In the genomic region with DNA sequence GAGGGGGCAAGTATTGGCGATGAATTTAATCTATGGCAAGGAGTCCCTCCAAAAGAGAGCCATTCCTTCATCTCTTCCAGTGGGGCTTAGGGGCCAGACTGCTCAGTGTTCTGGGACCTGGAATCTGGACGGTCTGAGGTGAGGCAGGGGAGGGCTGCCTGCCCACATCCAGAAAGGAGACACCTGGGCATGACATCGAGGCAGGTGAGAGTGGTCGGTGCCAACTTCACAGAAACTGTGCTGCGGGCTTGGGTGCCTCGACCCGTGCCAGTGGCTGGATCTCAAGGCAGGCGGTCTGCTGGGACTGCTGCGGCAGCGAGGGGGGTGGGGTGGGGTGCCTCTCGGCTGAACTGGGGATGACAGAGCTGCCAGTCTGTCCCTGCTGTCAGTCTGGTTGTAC, we compare ENCODE assay signal across 11 mouse cellular contexts. TPM values are rescaled to one million over a fixed set of nuclear protein-coding genes. Genes with fewer than 3 reads are reported as not detected.
A peak's percentile ranks its signal among the peaks of the same experiment; 100 is the strongest.
DNase-seq lines count a peak whose midpoint lies in the region; ATAC-seq and TF ChIP-seq lines count a peak whose summit lies in the region.
"Had no signal": no experiment of that assay in that cellular context is flagged by ENCODE, and none has a peak within 500 bp of the region (broad histone marks: within the 10 kb centered on the region; RNA-seq: fewer than 3 reads in every experiment).

No protein-coding gene starts in this region.

- peaks cover 75% of the 10 kb centered on the region for H3K27me3 ChIP-seq in forebrain, embryonic 13.5 days
- peaks cover 58% of the 10 kb centered on the region for H3K27me3 ChIP-seq in forebrain, embryonic 16.5 days (replicated peaks; ENCODE audit: control insufficient read depth, insufficient read depth, low read length)
- peaks cover 74% of the 10 kb centered on the region for H3K27me3 ChIP-seq in liver, embryonic 11.5 days (replicated peaks; ENCODE audit: control insufficient read depth, insufficient read depth, low read length)
- peaks cover 76% of the 10 kb centered on the region for H3K27me3 ChIP-seq in embryonic facial prominence, embryonic 14.5 days (replicated peaks; ENCODE audit: control insufficient read depth, insufficient read depth, low read length)
- peaks cover 67% of the 10 kb centered on the region for H3K27me3 ChIP-seq in liver, postnatal 0 days (ENCODE audit: insufficient read depth, low read length)

- H3K36me3 ChIP-seq in forebrain, embryonic 13.5 days (ENCODE audit: poor library complexity, severe bottlenecking): no peaks in the 10 kb centered on the region
- H3K36me3 ChIP-seq in forebrain, embryonic 16.5 days (ENCODE audit: control insufficient read depth, insufficient read depth): no peaks in the 10 kb centered on the region
- no peaks in the 10 kb centered on the region for H3K36me3 ChIP-seq in liver, embryonic 11.5 days (ENCODE audit: control insufficient read depth, insufficient read depth, low read length)
- no peaks in the 10 kb centered on the region for H3K36me3 ChIP-seq in embryonic facial prominence, embryonic 14.5 days (ENCODE audit: control insufficient read depth, insufficient read depth, low read length)
- no peaks in the 10 kb centered on the region for H3K36me3 ChIP-seq in liver, postnatal 0 days (replicated peaks; ENCODE audit: insufficient read depth, low read length)

- H3K4me1 ChIP-seq in forebrain, embryonic 13.5 days: peaks cover 42% of the 10 kb centered on the region
- H3K4me1 ChIP-seq in forebrain, embryonic 16.5 days (replicated peaks; ENCODE audit: control insufficient read depth, insufficient read depth, low read length): peaks cover 32% of the 10 kb centered on the region
- peaks cover 35% of the 10 kb centered on the region for H3K4me1 ChIP-seq in liver, embryonic 11.5 days (replicated peaks; ENCODE audit: control insufficient read depth, insufficient read depth, low read length)
- peaks cover 26% of the 10 kb centered on the region for H3K4me1 ChIP-seq in embryonic facial prominence, embryonic 14.5 days (ENCODE audit: control insufficient read depth, insufficient read depth, low read length)
- H3K4me1 ChIP-seq in liver, postnatal 0 days (ENCODE audit: insufficient read depth): peaks cover 29% of the 10 kb centered on the region

- no peaks in the 10 kb centered on the region for H3K9me3 ChIP-seq in forebrain, embryonic 13.5 days (replicated peaks)
- H3K9me3 ChIP-seq in forebrain, embryonic 16.5 days (ENCODE audit: control insufficient read depth, low read length): no peaks in the 10 kb centered on the region
- no peaks in the 10 kb centered on the region for H3K9me3 ChIP-seq in liver, embryonic 11.5 days (ENCODE audit: control insufficient read depth, low read length)
- H3K9me3 ChIP-seq in embryonic facial prominence, embryonic 14.5 days (ENCODE audit: control insufficient read depth, low read length): no peaks in the 10 kb centered on the region
- H3K9me3 ChIP-seq in liver, postnatal 0 days (ENCODE audit: low read length): no peaks in the 10 kb centered on the region

- H3K4me2 ChIP-seq in forebrain, embryonic 13.5 days: peak overlapping the region; percentile 78; the same call in 1 of the 2 replicates
- H3K4me2 ChIP-seq in forebrain, embryonic 16.5 days (ENCODE audit: low read length): no peak overlapping the region
- no peak overlapping the region for H3K4me2 ChIP-seq in liver, embryonic 11.5 days
- H3K4me2 ChIP-seq in embryonic facial prominence, embryonic 14.5 days (ENCODE audit: low read depth, low read length): no peak overlapping the region
- H3K4me2 ChIP-seq in liver, postnatal 0 days (ENCODE audit: low read depth, low read length): peak overlapping the region; percentile 71; the same call in 1 of the 2 replicates

- WGBS in forebrain, embryonic 13.5 days: 0% methylated on average over 11 of the region's 11 CpGs
- WGBS in forebrain, embryonic 16.5 days: 4% methylated on average over 11 of the region's 11 CpGs
- 2% methylated on average over 11 of the region's 11 CpGs for WGBS in liver, embryonic 11.5 days
- WGBS in embryonic facial prominence, embryonic 14.5 days: 3% methylated on average over 11 of the region's 11 CpGs
- 2% methylated on average over 11 of the region's 11 CpGs for WGBS in liver, postnatal 0 days (ENCODE audit: insufficient replicate concordance)

- no peak for ATAC-seq in forebrain, embryonic 13.5 days
- no peak for ATAC-seq in forebrain, embryonic 16.5 days
- ATAC-seq in liver, embryonic 11.5 days (replicated peaks; ENCODE audit: low FRiP score): no peak
- ATAC-seq in embryonic facial prominence, embryonic 14.5 days (ENCODE audit: low read depth): no peak
- ATAC-seq in liver, postnatal 0 days: no peak
- ATAC-seq: inflammation-experienced regulatory T-cells, adult 6 months had no signal

- H3K9ac ChIP-seq in forebrain, embryonic 13.5 days: no peak overlapping the region
- no peak overlapping the region for H3K9ac ChIP-seq in forebrain, embryonic 16.5 days (replicated peaks; ENCODE audit: low read depth, low read length)
- H3K9ac ChIP-seq in liver, embryonic 11.5 days (ENCODE audit: low read depth, low read length): no peak overlapping the region
- H3K9ac ChIP-seq in embryonic facial prominence, embryonic 14.5 days (ENCODE audit: low read depth, low read length): no peak overlapping the region
- H3K9ac ChIP-seq in liver, postnatal 0 days (replicated peaks): no peak overlapping the region

- no peak overlapping the region for H3K27ac ChIP-seq in forebrain, embryonic 13.5 days
- H3K27ac ChIP-seq in forebrain, embryonic 16.5 days (ENCODE audit: low read length): no peak overlapping the region
- H3K27ac ChIP-seq in liver, embryonic 11.5 days (ENCODE audit: low read depth, low read length): no peak overlapping the region
- no peak overlapping the region for H3K27ac ChIP-seq in embryonic facial prominence, embryonic 14.5 days (replicated peaks; ENCODE audit: low read depth, low read length)
- no peak overlapping the region for H3K27ac ChIP-seq in liver, postnatal 0 days (ENCODE audit: low read depth)
- H3K27ac ChIP-seq: macrophage had no signal

- no peak for TF ChIP-seq CTCF in liver, postnatal 0 days (IDR thresholded peaks at IDR 0.05; ENCODE audit: low read depth)

- peak; percentile 15 for DNase-seq in liver
- DNase-seq in liver, embryonic 11.5 days (ENCODE audit: low spot score): no peak
- DNase-seq in embryonic facial prominence, embryonic 14.5 days (ENCODE audit: low spot score): no peak
- no peak for DNase-seq in liver, postnatal 0 days
- DNase-seq in right cerebral cortex, postnatal 25 days: no peak
- no peak for DNase-seq in right cerebral cortex, postnatal 4 days
- DNase-seq: spleen, adult 18-20 months had no signal

- peak overlapping the region; percentile 9; the same call in 1 of the 2 replicates for H3K4me3 ChIP-seq in forebrain, embryonic 13.5 days
- no peak overlapping the region for H3K4me3 ChIP-seq in forebrain, embryonic 16.5 days (replicated peaks; ENCODE audit: low read length)
- no peak overlapping the region; the same call in 1 of the 2 replicates for H3K4me3 ChIP-seq in liver, embryonic 11.5 days (ENCODE audit: low read depth, low read length)
- H3K4me3 ChIP-seq in embryonic facial prominence, embryonic 14.5 days (ENCODE audit: low read depth, low read length): peak overlapping the region; percentile 5; the same call in 1 of the 2 replicates
- H3K4me3 ChIP-seq in liver, postnatal 0 days (ENCODE audit: low read depth, low read length): 0 out of 2 replicates have a peak overlapping the region, but pooled peaks have one; percentile 38

- no peak for TF ChIP-seq EP300 in liver, postnatal 0 days (IDR thresholded peaks at IDR 0.05; ENCODE audit: low read depth)

RNA-seq across cellular contexts. Expression of a gene that starts 2.4 kb away (rescaled TPM):
- polyA plus RNA-seq in forebrain, embryonic 13.5 days (2015; fragmentation: Nextera tagmentation; extraction: Ambion mirVana): 4.4 and 4.5 TPM in 2 replicates
- polyA plus RNA-seq in forebrain, embryonic 16.5 days (2015; fragmentation: Nextera tagmentation; extraction: Ambion mirVana): 5.7 and 6.5 TPM in 2 replicates
- 1.7 and 1.9 TPM in 2 replicates for polyA plus RNA-seq in liver, embryonic 11.5 days (2014; fragmentation: Nextera tagmentation; extraction: Ambion mirVana)
- polyA plus RNA-seq in embryonic facial prominence, embryonic 14.5 days (2014; fragmentation: Nextera tagmentation; extraction: Ambion mirVana): 1.3 and 1.6 TPM in 2 replicates
- 2.4 and 2.5 TPM in 2 replicates for polyA plus RNA-seq in liver, postnatal 0 days (2015; fragmentation: Nextera tagmentation; extraction: Ambion mirVana)

RNA-seq across cellular contexts. Expression of a gene that starts 28.5 kb away (rescaled TPM):
- 5.9 and 6.9 TPM in 2 replicates for polyA plus RNA-seq in forebrain, embryonic 13.5 days (2015; fragmentation: Nextera tagmentation; extraction: Ambion mirVana)
- 5.4 and 6.1 TPM in 2 replicates for polyA plus RNA-seq in forebrain, embryonic 16.5 days (2015; fragmentation: Nextera tagmentation; extraction: Ambion mirVana)
- 15.4 and 16.4 TPM in 2 replicates for polyA plus RNA-seq in liver, embryonic 11.5 days (2014; fragmentation: Nextera tagmentation; extraction: Ambion mirVana)
- polyA plus RNA-seq in embryonic facial prominence, embryonic 14.5 days (2014; fragmentation: Nextera tagmentation; extraction: Ambion mirVana): 51.3 and 56.0 TPM in 2 replicates
- 4.0 and 4.5 TPM in 2 replicates for polyA plus RNA-seq in liver, postnatal 0 days (2015; fragmentation: Nextera tagmentation; extraction: Ambion mirVana)

RNA-seq across cellular contexts. Expression of a gene that starts 36.1 kb away (rescaled TPM):
- polyA plus RNA-seq in forebrain, embryonic 13.5 days (2015; fragmentation: Nextera tagmentation; extraction: Ambion mirVana): 54.0 and 58.4 TPM in 2 replicates
- 45.2 and 50.4 TPM in 2 replicates for polyA plus RNA-seq in forebrain, embryonic 16.5 days (2015; fragmentation: Nextera tagmentation; extraction: Ambion mirVana)
- 41.3 and 48.6 TPM in 2 replicates for polyA plus RNA-seq in liver, embryonic 11.5 days (2014; fragmentation: Nextera tagmentation; extraction: Ambion mirVana)
- 50.7 and 61.9 TPM in 2 replicates for polyA plus RNA-seq in embryonic facial prominence, embryonic 14.5 days (2014; fragmentation: Nextera tagmentation; extraction: Ambion mirVana)
- polyA plus RNA-seq in liver, postnatal 0 days (2015; fragmentation: Nextera tagmentation; extraction: Ambion mirVana): 47.0 and 50.4 TPM in 2 replicates

Comparison
In these comparisons a context has a peak if more than half of its experiments do, and no peak if none do; other contexts are left out.
1. H3K4me2 ChIP-seq: peak in forebrain, embryonic 13.5 days (single experiment) and liver, postnatal 0 days (single experiment); none in forebrain, embryonic 16.5 days (single experiment), liver, embryonic 11.5 days (single experiment) and embryonic facial prominence, embryonic 14.5 days (single experiment).
2. H3K4me3 ChIP-seq: peak in forebrain, embryonic 13.5 days (single experiment), embryonic facial prominence, embryonic 14.5 days (single experiment) and liver, postnatal 0 days (single experiment); none in forebrain, embryonic 16.5 days (single experiment) and liver, embryonic 11.5 days (single experiment).